Mouse (Mus musculus) hindbrain, embryonic 13.5 days (tissue): ENCODE data around the gene Dnase1l3. TPM values are rescaled to one million over a fixed set of nuclear protein-coding genes. Genes with fewer than 3 reads are reported as not detected.

ENCODE experiments used
- ATAC-seq: fragments of 200-750 bp; cut with Nextera tagmentation; 2 replicates; pipeline ENCODE4 v1.8.0; 2017; ENCODE audit warnings: moderate TSS enrichment; ENCODE audit not compliant: low FRiP score
- H3K27ac ChIP-seq: fragments of 300-500 bp; sonication (generic); 2 replicates; pipeline ENCODE4 v1.5.1; 2015; ENCODE audit warnings: inconsistent platforms, mild to moderate bottlenecking, moderate library complexity
- H3K27me3 ChIP-seq: fragments of 300-500 bp; sonication (generic); 2 replicates; pipeline ENCODE4 v1.6.1; 2015; ENCODE audit warnings: mild to moderate bottlenecking, inconsistent platforms
- H3K36me3 ChIP-seq: fragments of 300-500 bp; sonication (generic); 2 replicates; pipeline ENCODE4 v1.6.1; 2015; ENCODE audit warnings: mild to moderate bottlenecking, inconsistent platforms
- H3K4me1 ChIP-seq: fragments of 300-500 bp; sonication (generic); replicated peaks from 2 replicates; pipeline ENCODE4 v1.6.1; 2015; ENCODE audit warnings: inconsistent platforms
- H3K4me2 ChIP-seq: fragments of 300-500 bp; sonication (generic); 2 replicates; pipeline ENCODE4 v1.6.1; 2015; ENCODE audit warnings: inconsistent platforms, mild to moderate bottlenecking, moderate library complexity
- H3K4me3 ChIP-seq: fragments of 300-500 bp; sonication (generic); 2 replicates; pipeline ENCODE4 v1.5.1; 2015; ENCODE audit warnings: mild to moderate bottlenecking, inconsistent platforms
- H3K9ac ChIP-seq: fragments of 300-500 bp; sonication (generic); 2 replicates; pipeline ENCODE4 v1.6.1; 2015; ENCODE audit warnings: mild to moderate bottlenecking, inconsistent platforms
- H3K9me3 ChIP-seq: fragments of 300-500 bp; sonication (generic); 2 replicates; pipeline ENCODE4 v1.6.1; 2016; ENCODE audit warnings: inconsistent platforms
- WGBS: fragments of 180-500 bp; shearing (Covaris S2); methylation state at CpG from one replicate; pipeline ENCODE4 v1.1.7; 2015; 5-methylcytosine and 5-hydroxymethylcytosine counted together
- polyA plus RNA-seq: library from polyadenylated mRNA; unstranded; fragments of >200 nt; fragmentation: Nextera tagmentation; extraction: Ambion mirVana; gene quantifications from 2 replicates; pipeline ENCODE4 v1.2.1, GENCODE M21; 2015

The Dnase1l3 gene
- polyA plus RNA-seq = 0.04 and 0.10 TPM in 2 replicates

- H3K4me3 ChIP-seq = no peak within 1 kb of the TSS
- WGBS = 74% methylated on average over 8 of the region's 8 CpGs
- no peaks in the 10 kb centered on the region for H3K9me3 ChIP-seq
Observed at GRCm38 (mm10) chr14:7994271-7994767, at the start of gene Dnase1l3. Gene Dnase1l3 (minus strand): TSS chr14:7994573.

GRCm38 (mm10) chr14:8042577-8042976, 48.2 kb upstream of the Dnase1l3 start:
- Histone ChIP-seq H3K4me1 (no peaks in the 10 kb centered on the region), H3K4me3 (no peak overlapping the region), H3K36me3 (peaks cover 34% of the 10 kb centered on the region), H3K9me3 (no peaks in the 10 kb centered on the region), H3K9ac (no peak overlapping the region), H3K27me3 (no peaks in the 10 kb centered on the region), H3K27ac (no peak overlapping the region), H3K4me2 (no peak overlapping the region)
- 92% methylated on average over 9 of the region's 9 CpGs for WGBS
- ATAC-seq = no peak

More at GRCm38 (mm10) chr14:7994271-7994767, at the start of gene Dnase1l3:
- Histone ChIP-seq H3K36me3 (no peaks in the 10 kb centered on the region), H3K4me1 (peaks cover 6% of the 10 kb centered on the region), H3K9ac (no peak within 1 kb of the TSS), H3K4me2 (no peak within 1 kb of the TSS), H3K27me3 (peaks cover 13% of the 10 kb centered on the region), H3K27ac (no peak within 1 kb of the TSS)
- 0 out of 2 replicates have a peak, but pooled peaks have one; percentile 18 for ATAC-seq

- 89% methylated on average over 2 of the region's 2 CpGs for WGBS
- H3K4me1 ChIP-seq = no peaks in the 10 kb centered on the region
Observed at GRCm38 (mm10) chr14:8042120-8042519, 47.7 kb upstream of the Dnase1l3 start.

GRCm38 (mm10) chr14:8040911-8041678, 46.7 kb upstream of the Dnase1l3 start:
- H3K4me3 ChIP-seq = no peak overlapping the region
- H3K27ac ChIP-seq = no peak overlapping the region
- ATAC-seq = no peak
- H3K4me1 ChIP-seq = no peaks in the 10 kb centered on the region
- no peaks in the 10 kb centered on the region for H3K27me3 ChIP-seq
- peaks cover 21% of the 10 kb centered on the region for H3K36me3 ChIP-seq
- no peak overlapping the region for H3K4me2 ChIP-seq
- no peaks in the 10 kb centered on the region for H3K9me3 ChIP-seq
- 89% methylated on average over 12 of the region's 12 CpGs for WGBS
- no peak overlapping the region for H3K9ac ChIP-seq

More at GRCm38 (mm10) chr14:8042120-8042519, 47.7 kb upstream of the Dnase1l3 start:
- Histone ChIP-seq H3K9ac (no peak overlapping the region), H3K27me3 (no peaks in the 10 kb centered on the region), H3K36me3 (peaks cover 29% of the 10 kb centered on the region), H3K4me2 (no peak overlapping the region), H3K4me3 (no peak overlapping the region), H3K9me3 (no peaks in the 10 kb centered on the region), H3K27ac (no peak overlapping the region)
- ATAC-seq = no peak

GRCm38 (mm10) chr14:8040179-8040578, 45.8 kb upstream of the Dnase1l3 start:
- 85% methylated on average over 3 of the region's 3 CpGs for WGBS
- H3K4me3 ChIP-seq = no peak overlapping the region
- no peak for ATAC-seq

GRCm38 (mm10) chr14:8038791-8039448, 44.5 kb upstream of the Dnase1l3 start:
- Histone ChIP-seq H3K4me3 (no peak overlapping the region), H3K4me1 (no peaks in the 10 kb centered on the region), H3K9ac (no peak overlapping the region), H3K27ac (no peak overlapping the region), H3K27me3 (no peaks in the 10 kb centered on the region), H3K36me3 (peaks cover 14% of the 10 kb centered on the region), H3K9me3 (no peaks in the 10 kb centered on the region), H3K4me2 (no peak overlapping the region)
- 82% methylated on average over 7 of the region's 7 CpGs for WGBS
- ATAC-seq = no peak

More at GRCm38 (mm10) chr14:8040179-8040578, 45.8 kb upstream of the Dnase1l3 start:
- no peak overlapping the region for H3K9ac ChIP-seq
- H3K4me2 ChIP-seq = no peak overlapping the region
- H3K9me3 ChIP-seq = no peaks in the 10 kb centered on the region
- no peaks in the 10 kb centered on the region for H3K4me1 ChIP-seq
- H3K27ac ChIP-seq = no peak overlapping the region
- H3K36me3 ChIP-seq = peaks cover 15% of the 10 kb centered on the region
- H3K27me3 ChIP-seq = no peaks in the 10 kb centered on the region

GRCm38 (mm10) chr14:8038150-8038549, 43.8 kb upstream of the Dnase1l3 start:
- 88% methylated on average over 5 of the region's 5 CpGs for WGBS
- no peak overlapping the region for H3K9ac ChIP-seq
- H3K27me3 ChIP-seq = no peaks in the 10 kb centered on the region
- H3K4me3 ChIP-seq = no peak overlapping the region
- H3K4me2 ChIP-seq = no peak overlapping the region
- H3K27ac ChIP-seq = no peak overlapping the region
- H3K9me3 ChIP-seq = no peaks in the 10 kb centered on the region
- no peak for ATAC-seq
- H3K4me1 ChIP-seq = no peaks in the 10 kb centered on the region
- H3K36me3 ChIP-seq = peaks cover 10% of the 10 kb centered on the region

GRCm38 (mm10) chr14:8036406-8036805, 42.0 kb upstream of the Dnase1l3 start:
- WGBS = 86% methylated on average over 5 of the region's 5 CpGs
- Histone ChIP-seq H3K27ac (no peak overlapping the region), H3K4me2 (no peak overlapping the region), H3K27me3 (no peaks in the 10 kb centered on the region), H3K4me1 (no peaks in the 10 kb centered on the region), H3K36me3 (peaks cover 3% of the 10 kb centered on the region; the same call in 1 of the 2 replicates), H3K4me3 (no peak overlapping the region), H3K9ac (no peak overlapping the region), H3K9me3 (no peaks in the 10 kb centered on the region)
- ATAC-seq = no peak

- WGBS = 92% methylated on average over 6 of the region's 6 CpGs
- Histone ChIP-seq H3K27ac (no peak overlapping the region), H3K27me3 (no peaks in the 10 kb centered on the region), H3K9me3 (no peaks in the 10 kb centered on the region), H3K36me3 (peaks cover 3% of the 10 kb centered on the region; the same call in 1 of the 2 replicates), H3K4me3 (no peak overlapping the region), H3K4me1 (no peaks in the 10 kb centered on the region), H3K4me2 (no peak overlapping the region), H3K9ac (no peak overlapping the region)
- no peak for ATAC-seq
Observed at GRCm38 (mm10) chr14:8035951-8036350, 41.6 kb upstream of the Dnase1l3 start.

- Histone ChIP-seq H3K4me3 (no peak overlapping the region), H3K4me1 (no peaks in the 10 kb centered on the region), H3K27ac (no peak overlapping the region), H3K36me3 (no peaks in the 10 kb centered on the region), H3K9ac (no peak overlapping the region), H3K27me3 (no peaks in the 10 kb centered on the region), H3K9me3 (no peaks in the 10 kb centered on the region), H3K4me2 (no peak overlapping the region)
- WGBS = 70% methylated on average over 5 of the region's 5 CpGs
- ATAC-seq = no peak
Observed at GRCm38 (mm10) chr14:8034561-8034960, 40.2 kb upstream of the Dnase1l3 start.

GRCm38 (mm10) chr14:8032087-8032944, 37.9 kb upstream of the Dnase1l3 start:
- 76% methylated on average over 13 of the region's 13 CpGs for WGBS
- no peaks in the 10 kb centered on the region for H3K27me3 ChIP-seq
- no peak overlapping the region for H3K9ac ChIP-seq
- H3K9me3 ChIP-seq = no peaks in the 10 kb centered on the region
- no peak overlapping the region for H3K4me3 ChIP-seq
- no peaks in the 10 kb centered on the region for H3K36me3 ChIP-seq
- no peak overlapping the region for H3K27ac ChIP-seq
- no peaks in the 10 kb centered on the region for H3K4me1 ChIP-seq
- H3K4me2 ChIP-seq = no peak overlapping the region
- ATAC-seq = no peak

GRCm38 (mm10) chr14:8030535-8030934, 36.2 kb upstream of the Dnase1l3 start:
- Histone ChIP-seq H3K27me3 (no peaks in the 10 kb centered on the region), H3K36me3 (no peaks in the 10 kb centered on the region), H3K9ac (no peak overlapping the region), H3K9me3 (no peaks in the 10 kb centered on the region), H3K4me3 (no peak overlapping the region), H3K4me2 (no peak overlapping the region), H3K4me1 (no peaks in the 10 kb centered on the region), H3K27ac (no peak overlapping the region)
- ATAC-seq = no peak
- 53% methylated on average over 4 of the region's 4 CpGs for WGBS
